Comparison of ENCODE assay signal across 9 mouse cellular contexts in the genomic region with DNA sequence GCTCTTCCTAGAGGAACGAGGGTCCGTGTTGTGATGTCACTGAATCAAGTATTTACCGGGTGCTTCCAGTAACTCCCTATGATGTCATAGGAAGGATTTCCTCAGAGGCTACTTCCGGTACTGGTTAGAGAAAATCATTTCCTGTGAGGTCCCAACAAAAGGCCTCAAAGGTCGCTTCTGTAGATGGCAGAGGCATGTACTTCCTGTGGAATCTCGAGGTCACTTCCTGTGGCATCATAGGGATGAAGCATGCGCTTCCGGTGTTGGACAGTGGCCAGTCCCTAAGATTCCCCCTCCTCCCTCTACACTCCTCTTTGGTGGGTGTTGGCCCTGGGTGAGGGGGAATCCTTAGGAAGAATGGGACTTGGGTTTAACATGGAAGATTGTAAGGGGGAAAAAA. TPM values are rescaled to one million over a fixed set of nuclear protein-coding genes. Genes with fewer than 3 reads are reported as not detected.
A peak's percentile ranks its signal among the peaks of the same experiment; 100 is the strongest.
DNase-seq lines count a peak whose midpoint lies in the region; ATAC-seq and TF ChIP-seq lines count a peak whose summit lies in the region.
"Had no signal": no experiment of that assay in that cellular context is flagged by ENCODE, and none has a peak within 500 bp of the region (broad histone marks: within the 10 kb centered on the region; RNA-seq: fewer than 3 reads in every experiment).

No protein-coding gene starts in this region.

- H3K27me3 ChIP-seq in liver, adult 2 months (ENCODE audit: control insufficient read depth, insufficient read depth, low read length): peaks cover 13% of the 10 kb centered on the region; the same call in 1 of the 2 replicates
- peaks cover 83% of the 10 kb centered on the region for H3K27me3 ChIP-seq in liver, embryonic 11.5 days (replicated peaks; ENCODE audit: control insufficient read depth, insufficient read depth, low read length)
- peaks cover 96% of the 10 kb centered on the region for H3K27me3 ChIP-seq in embryonic facial prominence, embryonic 10.5 days (replicated peaks; ENCODE audit: low read depth, poor library complexity, severe bottlenecking)
- H3K27me3 ChIP-seq in heart, postnatal 0 days (ENCODE audit: control insufficient read depth, insufficient read depth, low read length): peaks cover 53% of the 10 kb centered on the region
- peaks cover 70% of the 10 kb centered on the region for H3K27me3 ChIP-seq in lung, embryonic 15.5 days
- H3K27me3 ChIP-seq in forebrain, embryonic 14.5 days (replicated peaks; ENCODE audit: control insufficient read depth, insufficient read depth, low read length): no peaks in the 10 kb centered on the region

- WGBS in liver, adult 2 months: 52% methylated on average over 8 of the region's 8 CpGs
- 38% methylated on average over 8 of the region's 8 CpGs for WGBS in liver, embryonic 11.5 days
- WGBS in embryonic facial prominence, embryonic 10.5 days: 60% methylated on average over 8 of the region's 8 CpGs
- 41% methylated on average over 8 of the region's 8 CpGs for WGBS in heart, postnatal 0 days
- 45% methylated on average over 8 of the region's 8 CpGs for WGBS in lung, embryonic 15.5 days
- 65% methylated on average over 8 of the region's 8 CpGs for WGBS in forebrain, embryonic 14.5 days

- peak overlapping the region; percentile 31 for H3K27ac ChIP-seq in liver, adult 2 months (replicated peaks; ENCODE audit: insufficient read depth, low read depth, low read length)
- H3K27ac ChIP-seq in liver, embryonic 11.5 days (ENCODE audit: low read depth, low read length): no peak overlapping the region
- H3K27ac ChIP-seq in embryonic facial prominence, embryonic 10.5 days (replicated peaks): no peak overlapping the region
- H3K27ac ChIP-seq in heart, postnatal 0 days (ENCODE audit: low read depth): peak overlapping the region; percentile 67
- H3K27ac ChIP-seq in lung, embryonic 15.5 days: peak overlapping the region; percentile 56
- no peak overlapping the region for H3K27ac ChIP-seq in forebrain, embryonic 14.5 days (ENCODE audit: low read depth, low read length)
- H3K27ac ChIP-seq: liver, embryonic 15.5 days had no signal

- no peak for TF ChIP-seq POLR2A in liver, adult 2 months (IDR thresholded peaks at IDR 0.05; ENCODE audit: extremely low read depth, insufficient read depth, low read length)

- H3K36me3 ChIP-seq in liver, adult 2 months (ENCODE audit: control insufficient read depth, insufficient read depth, low read length): no peaks in the 10 kb centered on the region
- no peaks in the 10 kb centered on the region for H3K36me3 ChIP-seq in liver, embryonic 11.5 days (ENCODE audit: control insufficient read depth, insufficient read depth, low read length)
- no peaks in the 10 kb centered on the region; the same call in 1 of the 2 replicates for H3K36me3 ChIP-seq in embryonic facial prominence, embryonic 10.5 days (replicated peaks)
- no peaks in the 10 kb centered on the region for H3K36me3 ChIP-seq in heart, postnatal 0 days (replicated peaks; ENCODE audit: control insufficient read depth, insufficient read depth, low read length)
- H3K36me3 ChIP-seq in lung, embryonic 15.5 days: no peaks in the 10 kb centered on the region
- peaks cover 33% of the 10 kb centered on the region for H3K36me3 ChIP-seq in forebrain, embryonic 14.5 days (ENCODE audit: control insufficient read depth, insufficient read depth, low read length)
- H3K36me3 ChIP-seq: liver, embryonic 15.5 days had no signal

- no peaks in the 10 kb centered on the region for H3K79me2 ChIP-seq in liver, adult 2 months (ENCODE audit: control insufficient read depth, insufficient read depth, low read length)

- no peak; the same call in 1 of the 2 replicates for ATAC-seq in liver, embryonic 11.5 days (replicated peaks; ENCODE audit: low FRiP score)
- ATAC-seq in heart, postnatal 0 days (ENCODE audit: insufficient read depth, low read depth): peak; percentile 37
- ATAC-seq in lung, embryonic 15.5 days (ENCODE audit: borderline replicate concordance, extremely low read depth, low FRiP score, low TSS enrichment): peak; percentile 3; the same call in 1 of the 2 replicates
- ATAC-seq in forebrain, embryonic 14.5 days: no peak

- no peak overlapping the region for H3K4me3 ChIP-seq in liver, adult 2 months (ENCODE audit: insufficient read depth, low read depth, low read length)
- H3K4me3 ChIP-seq in liver, embryonic 11.5 days (ENCODE audit: low read depth, low read length): no peak overlapping the region
- 0 out of 2 replicates have a peak overlapping the region, but pooled peaks have one; percentile 8 for H3K4me3 ChIP-seq in embryonic facial prominence, embryonic 10.5 days
- no peak overlapping the region for H3K4me3 ChIP-seq in heart, postnatal 0 days (ENCODE audit: low read depth, low read length)
- H3K4me3 ChIP-seq in lung, embryonic 15.5 days: no peak overlapping the region
- H3K4me3 ChIP-seq in forebrain, embryonic 14.5 days (ENCODE audit: low read depth, low read length): no peak overlapping the region
- H3K4me3 ChIP-seq: liver, embryonic 15.5 days had no signal

- no peaks in the 10 kb centered on the region for H3K9me3 ChIP-seq in liver, embryonic 11.5 days (ENCODE audit: control insufficient read depth, low read length)
- no peaks in the 10 kb centered on the region for H3K9me3 ChIP-seq in embryonic facial prominence, embryonic 10.5 days
- H3K9me3 ChIP-seq in heart, postnatal 0 days (replicated peaks; ENCODE audit: control insufficient read depth, low read length): no peaks in the 10 kb centered on the region
- H3K9me3 ChIP-seq in lung, embryonic 15.5 days: no peaks in the 10 kb centered on the region
- no peaks in the 10 kb centered on the region for H3K9me3 ChIP-seq in forebrain, embryonic 14.5 days (replicated peaks; ENCODE audit: control insufficient read depth, low read length)
- H3K9me3 ChIP-seq: liver, embryonic 15.5 days had no signal

- peak; percentile 18 for DNase-seq in liver, adult 2 months (ENCODE audit: extremely low read depth, low read depth, low spot score)
- DNase-seq in liver, embryonic 11.5 days (ENCODE audit: low spot score): no peak
- DNase-seq in embryonic facial prominence, embryonic 10.5 days (ENCODE audit: low spot score): no peak
- DNase-seq in heart, postnatal 0 days (ENCODE audit: low spot score): peak; percentile 49
- DNase-seq in Muller cell, postnatal 12 days (ENCODE audit: inconsistent ontology term): no peak
- DNase-seq in cerebellum, postnatal 4 days (ENCODE audit: low spot score in 2 of 2): no peak
- DNase-seq in forebrain, embryonic 14.5 days (ENCODE audit: low spot score): no peak

- H3K9ac ChIP-seq in liver, adult 2 months (ENCODE audit: low read depth, low read length): no peak overlapping the region
- H3K9ac ChIP-seq in liver, embryonic 11.5 days (ENCODE audit: low read depth, low read length): no peak overlapping the region
- no peak overlapping the region for H3K9ac ChIP-seq in heart, postnatal 0 days (replicated peaks; ENCODE audit: low read depth, low read length)
- H3K9ac ChIP-seq in lung, embryonic 15.5 days: no peak overlapping the region
- no peak overlapping the region for H3K9ac ChIP-seq in forebrain, embryonic 14.5 days (ENCODE audit: low read length)
- H3K9ac ChIP-seq: liver, embryonic 15.5 days had no signal

- peak; percentile 82 for TF ChIP-seq EP300 in heart, postnatal 0 days (IDR thresholded peaks at IDR 0.05; ENCODE audit: low read depth)

- H3K4me2 ChIP-seq in liver, embryonic 11.5 days: no peak overlapping the region
- H3K4me2 ChIP-seq in heart, postnatal 0 days (ENCODE audit: low read depth, low read length): no peak overlapping the region
- 0 out of 2 replicates have a peak overlapping the region, but pooled peaks have one; percentile 16 for H3K4me2 ChIP-seq in lung, embryonic 15.5 days
- no peak overlapping the region for H3K4me2 ChIP-seq in forebrain, embryonic 14.5 days (ENCODE audit: low read length)
- H3K4me2 ChIP-seq: liver, embryonic 15.5 days had no signal

- TF ChIP-seq CTCF in liver, adult 2 months (IDR thresholded peaks at IDR 0.05; ENCODE audit: low read depth, low read length): no peak
- TF ChIP-seq CTCF in heart, postnatal 0 days (IDR thresholded peaks at IDR 0.05; ENCODE audit: low read depth): no peak

- peaks cover 4% of the 10 kb centered on the region; the same call in 1 of the 2 replicates for H3K4me1 ChIP-seq in liver, adult 2 months (ENCODE audit: control insufficient read depth, insufficient read depth, low read length)
- H3K4me1 ChIP-seq in liver, embryonic 11.5 days (replicated peaks; ENCODE audit: control insufficient read depth, insufficient read depth, low read length): no peaks in the 10 kb centered on the region; the same call in 1 of the 2 replicates
- peaks cover 52% of the 10 kb centered on the region for H3K4me1 ChIP-seq in embryonic facial prominence, embryonic 10.5 days
- peaks cover 8% of the 10 kb centered on the region; the same call in 1 of the 2 replicates for H3K4me1 ChIP-seq in heart, postnatal 0 days (ENCODE audit: control insufficient read depth, insufficient read depth)
- H3K4me1 ChIP-seq in lung, embryonic 15.5 days: peaks cover 33% of the 10 kb centered on the region
- peaks cover 29% of the 10 kb centered on the region for H3K4me1 ChIP-seq in forebrain, embryonic 14.5 days (ENCODE audit: control insufficient read depth, insufficient read depth, low read length)

RNA-seq across cellular contexts. Expression of a gene that starts 27.8 kb away (rescaled TPM):
- total RNA-seq in liver, adult 2 months (2014; rRNA removed): not detected in 2 replicates
- polyA plus RNA-seq in liver, adult 2 months (2012; rRNA removed): not detected in 2 replicates
- polyA plus RNA-seq in liver, embryonic 11.5 days (2014; fragmentation: Nextera tagmentation; extraction: Ambion mirVana): not detected in 2 replicates
- polyA plus RNA-seq in embryonic facial prominence, embryonic 10.5 days (2016; fragmentation: Nextera tagmentation; extraction: Ambion mirVana): not detected in 2 replicates
- not detected in 2 replicates for total RNA-seq in heart, postnatal 0 days (2014; rRNA removed; ENCODE audit: low replicate concordance)
- polyA plus RNA-seq in heart, postnatal 0 days (2015; fragmentation: Nextera tagmentation; extraction: Ambion mirVana): not detected in 2 replicates
- polyA plus RNA-seq in lung, embryonic 15.5 days (2015; fragmentation: Nextera tagmentation; extraction: Ambion mirVana): not detected in 2 replicates
- polyA plus RNA-seq in forebrain, embryonic 14.5 days (2014; fragmentation: Nextera tagmentation; extraction: Ambion mirVana): 0.18 and 0.49 TPM in 2 replicates
- polyA plus RNA-seq: liver, embryonic 15.5 days had no signal

RNA-seq across cellular contexts. Expression of a gene that starts 31.6 kb away (rescaled TPM):
- 0.54 and 0.65 TPM in 2 replicates for total RNA-seq in liver, adult 2 months (2014; rRNA removed)
- polyA plus RNA-seq in liver, adult 2 months (2012; rRNA removed): 2.7 and 3.1 TPM in 2 replicates
- polyA plus RNA-seq in liver, embryonic 11.5 days (2014; fragmentation: Nextera tagmentation; extraction: Ambion mirVana): 1.5 and 2.2 TPM in 2 replicates
- 4.0 and 4.1 TPM in 2 replicates for polyA plus RNA-seq in embryonic facial prominence, embryonic 10.5 days (2016; fragmentation: Nextera tagmentation; extraction: Ambion mirVana)
- 0.08 and 0.34 TPM in 2 replicates for total RNA-seq in heart, postnatal 0 days (2014; rRNA removed; ENCODE audit: low replicate concordance)
- polyA plus RNA-seq in heart, postnatal 0 days (2015; fragmentation: Nextera tagmentation; extraction: Ambion mirVana): 0.79 and 1.2 TPM in 2 replicates
- polyA plus RNA-seq in lung, embryonic 15.5 days (2015; fragmentation: Nextera tagmentation; extraction: Ambion mirVana): 3.0 and 3.6 TPM in 2 replicates
- polyA plus RNA-seq in forebrain, embryonic 14.5 days (2014; fragmentation: Nextera tagmentation; extraction: Ambion mirVana): 3.6 and 3.9 TPM in 2 replicates

RNA-seq across cellular contexts. Expression of a gene that starts 33.8 kb away (rescaled TPM):
- 0.09 and 0.27 TPM in 2 replicates for total RNA-seq in liver, adult 2 months (2014; rRNA removed)
- polyA plus RNA-seq in liver, adult 2 months (2012; rRNA removed): 0.16 and 0.24 TPM in 2 replicates
- polyA plus RNA-seq in liver, embryonic 11.5 days (2014; fragmentation: Nextera tagmentation; extraction: Ambion mirVana): 0.22 and 0.41 TPM in 2 replicates
- polyA plus RNA-seq in embryonic facial prominence, embryonic 10.5 days (2016; fragmentation: Nextera tagmentation; extraction: Ambion mirVana): 0.98 and 1.5 TPM in 2 replicates
- total RNA-seq in heart, postnatal 0 days (2014; rRNA removed; ENCODE audit: low replicate concordance): 0.61 and 1.3 TPM in 2 replicates
- polyA plus RNA-seq in heart, postnatal 0 days (2015; fragmentation: Nextera tagmentation; extraction: Ambion mirVana): 0.37 and 0.41 TPM in 2 replicates
- polyA plus RNA-seq in lung, embryonic 15.5 days (2015; fragmentation: Nextera tagmentation; extraction: Ambion mirVana): 0.77 and 1.2 TPM in 2 replicates
- 13.1 and 15.7 TPM in 2 replicates for polyA plus RNA-seq in forebrain, embryonic 14.5 days (2014; fragmentation: Nextera tagmentation; extraction: Ambion mirVana)

RNA-seq across cellular contexts. Expression of a gene that starts 44.4 kb away (rescaled TPM):
- total RNA-seq in liver, adult 2 months (2014; rRNA removed): 4.5 and 7.3 TPM in 2 replicates
- polyA plus RNA-seq in liver, adult 2 months (2012; rRNA removed): 13.2 and 14.6 TPM in 2 replicates
- polyA plus RNA-seq in liver, embryonic 11.5 days (2014; fragmentation: Nextera tagmentation; extraction: Ambion mirVana): 23.3 and 24.9 TPM in 2 replicates
- polyA plus RNA-seq in embryonic facial prominence, embryonic 10.5 days (2016; fragmentation: Nextera tagmentation; extraction: Ambion mirVana): 25.0 and 25.7 TPM in 2 replicates
- 50.0 and 51.3 TPM in 2 replicates for total RNA-seq in heart, postnatal 0 days (2014; rRNA removed; ENCODE audit: low replicate concordance)
- polyA plus RNA-seq in heart, postnatal 0 days (2015; fragmentation: Nextera tagmentation; extraction: Ambion mirVana): 7.1 and 7.3 TPM in 2 replicates
- polyA plus RNA-seq in lung, embryonic 15.5 days (2015; fragmentation: Nextera tagmentation; extraction: Ambion mirVana): 23.5 and 25.2 TPM in 2 replicates
- 25.9 and 33.3 TPM in 2 replicates for polyA plus RNA-seq in forebrain, embryonic 14.5 days (2014; fragmentation: Nextera tagmentation; extraction: Ambion mirVana)

RNA-seq across cellular contexts. Expression of a gene that starts 49.2 kb away (rescaled TPM):
- total RNA-seq in liver, adult 2 months (2014; rRNA removed): 5.6 and 7.7 TPM in 2 replicates
- 9.7 and 12.0 TPM in 2 replicates for polyA plus RNA-seq in liver, adult 2 months (2012; rRNA removed)
- polyA plus RNA-seq in liver, embryonic 11.5 days (2014; fragmentation: Nextera tagmentation; extraction: Ambion mirVana): 20.8 and 21.1 TPM in 2 replicates
- 30.9 and 34.8 TPM in 2 replicates for polyA plus RNA-seq in embryonic facial prominence, embryonic 10.5 days (2016; fragmentation: Nextera tagmentation; extraction: Ambion mirVana)
- total RNA-seq in heart, postnatal 0 days (2014; rRNA removed; ENCODE audit: low replicate concordance): 26.9 and 30.9 TPM in 2 replicates
- 12.7 and 15.5 TPM in 2 replicates for polyA plus RNA-seq in heart, postnatal 0 days (2015; fragmentation: Nextera tagmentation; extraction: Ambion mirVana)
- 32.1 and 34.4 TPM in 2 replicates for polyA plus RNA-seq in lung, embryonic 15.5 days (2015; fragmentation: Nextera tagmentation; extraction: Ambion mirVana)
- 17.4 and 19.0 TPM in 2 replicates for polyA plus RNA-seq in forebrain, embryonic 14.5 days (2014; fragmentation: Nextera tagmentation; extraction: Ambion mirVana)

Comparison
In these comparisons a context has a peak if more than half of its experiments do, and no peak if none do; other contexts are left out.
1. DNase-seq: peak in liver, adult 2 months (single experiment) and heart, postnatal 0 days (single experiment); none in liver, embryonic 11.5 days (single experiment), embryonic facial prominence, embryonic 10.5 days (single experiment), Muller cell, postnatal 12 days (single experiment), cerebellum, postnatal 4 days (0 of 2) and forebrain, embryonic 14.5 days (single experiment).
2. H3K27ac ChIP-seq: peak in liver, adult 2 months (single experiment), heart, postnatal 0 days (single experiment) and lung, embryonic 15.5 days (single experiment); none in liver, embryonic 11.5 days (single experiment), embryonic facial prominence, embryonic 10.5 days (single experiment) and forebrain, embryonic 14.5 days (single experiment).
3. ATAC-seq: peak in heart, postnatal 0 days (single experiment) and lung, embryonic 15.5 days (single experiment); none in liver, embryonic 11.5 days (single experiment) and forebrain, embryonic 14.5 days (single experiment).